Mouse (Mus musculus) spleen, adult 2 months (tissue): Measurements from ENCODE around the gene Atp10a.

Source experiments
- CTCF ChIP-seq: fragments of 200-500 bp; IDR thresholded peaks from 2 replicates; pipeline ENCODE4 v1.5.1; 2011; ENCODE audit warnings: mild to moderate bottlenecking, inconsistent platforms; ENCODE audit not compliant: insufficient read depth, insufficient read length, insufficient replicate concordance; ENCODE audit errors: extremely low read depth
- POLR2A ChIP-seq: fragments of 200-500 bp; IDR thresholded peaks from 2 replicates; pipeline ENCODE4 v1.6.1; 2011; ENCODE audit warnings: low read depth, low read length, inconsistent platforms

DNA sequence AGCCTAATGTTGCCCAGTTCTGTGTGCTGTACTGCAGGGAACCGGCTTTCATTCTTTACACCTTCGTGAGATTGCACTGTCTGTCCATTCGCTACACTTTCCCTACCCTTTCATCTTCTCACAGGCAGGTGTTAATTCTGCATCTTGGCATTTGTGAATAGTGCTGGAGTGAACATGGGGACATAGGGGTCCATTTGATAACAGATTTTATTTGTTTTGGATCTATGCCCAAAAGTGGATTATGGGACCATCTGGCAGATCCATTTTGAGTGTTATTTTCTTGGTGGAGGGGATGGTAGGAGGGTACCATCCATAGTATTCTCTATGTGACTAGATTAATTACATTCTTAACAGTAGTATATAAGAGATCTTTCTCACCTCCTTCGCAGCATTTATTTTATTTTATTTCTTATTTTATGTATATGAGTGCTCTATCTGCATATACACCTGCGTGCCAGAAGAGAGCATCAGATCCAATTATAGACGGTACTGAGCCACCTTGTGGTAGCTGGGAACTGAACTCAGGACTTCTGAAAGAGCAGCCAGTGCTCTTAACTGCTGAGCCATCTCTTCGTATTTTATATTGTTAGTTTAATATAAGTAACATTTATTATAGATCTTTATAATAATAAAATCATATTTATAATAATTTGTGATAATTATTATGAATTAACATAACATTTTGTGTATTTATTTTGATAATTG lies 42.9 kb downstream of the Atp10a start:
- no peak for TF ChIP-seq CTCF
- TF ChIP-seq POLR2A = no peak
